Mouse (Mus musculus): ENCODE measurements around the gene Zmynd8.

Zmynd8 gene

DNA sequence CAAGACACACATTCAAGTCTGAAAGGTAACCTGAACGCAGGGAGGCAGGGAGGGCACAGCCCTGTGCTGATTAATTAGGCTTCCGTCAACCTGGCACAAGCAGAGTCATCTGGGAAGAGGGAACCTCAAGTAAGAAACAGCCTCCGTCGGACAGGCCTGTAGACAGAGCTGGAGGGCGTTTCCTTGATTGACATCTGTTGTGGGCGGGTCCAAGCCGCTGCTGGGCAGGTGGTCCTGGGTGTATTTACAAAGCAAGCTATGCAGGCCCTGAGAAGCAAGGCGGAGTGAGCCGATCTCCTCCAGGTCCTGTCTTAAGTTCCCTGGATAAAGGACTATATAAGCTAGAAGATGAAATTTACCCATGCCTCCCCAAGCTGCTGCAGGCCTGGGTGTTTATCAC lies 65.3 kb downstream of the Zmynd8 start:
- no peak for DNase-seq (ENCODE audit: low read depth, low spot score)

DNA sequence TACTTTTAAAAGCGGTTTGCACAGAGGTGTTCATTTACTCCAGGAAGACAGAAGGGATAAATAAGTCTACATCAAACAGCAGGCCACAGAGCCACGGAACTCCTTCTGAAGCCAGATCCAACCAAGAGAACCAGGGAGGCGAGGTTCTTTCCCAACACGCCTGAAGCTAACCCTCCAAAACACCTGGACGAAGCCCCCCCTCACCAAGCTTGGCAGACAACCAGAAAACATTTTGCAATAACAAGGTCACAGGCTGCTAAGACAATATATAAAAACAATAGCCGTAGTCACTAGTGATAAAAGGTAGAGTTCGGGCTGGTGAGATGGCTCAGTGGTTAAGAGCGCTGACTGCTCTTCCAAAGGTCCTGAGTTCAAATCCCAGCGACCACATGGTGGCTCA lies 66.1 kb downstream of the Zmynd8 start:
- DNase-seq (ENCODE audit: low read depth, low spot score), result no peak

GRCm38 (mm10) chr2:165832295-165832694 lies 66.5 kb downstream of the Zmynd8 start:
- DNase-seq (ENCODE audit: low read depth, low spot score), result no peak

GRCm38 (mm10) chr2:165831637-165832289 lies 67.1 kb downstream of the Zmynd8 start:
- DNase-seq (ENCODE audit: low read depth, low spot score), result no peak

- DNase-seq (ENCODE audit: low read depth, low spot score), result no peak
Observed at GRCm38 (mm10) chr2:165828770-165829169, 70.0 kb downstream of the Zmynd8 start.

GRCm38 (mm10) chr2:165825964-165826712 lies 72.7 kb downstream of the Zmynd8 start:
- peak; percentile 28 for DNase-seq (ENCODE audit: low read depth, low spot score)

DNA sequence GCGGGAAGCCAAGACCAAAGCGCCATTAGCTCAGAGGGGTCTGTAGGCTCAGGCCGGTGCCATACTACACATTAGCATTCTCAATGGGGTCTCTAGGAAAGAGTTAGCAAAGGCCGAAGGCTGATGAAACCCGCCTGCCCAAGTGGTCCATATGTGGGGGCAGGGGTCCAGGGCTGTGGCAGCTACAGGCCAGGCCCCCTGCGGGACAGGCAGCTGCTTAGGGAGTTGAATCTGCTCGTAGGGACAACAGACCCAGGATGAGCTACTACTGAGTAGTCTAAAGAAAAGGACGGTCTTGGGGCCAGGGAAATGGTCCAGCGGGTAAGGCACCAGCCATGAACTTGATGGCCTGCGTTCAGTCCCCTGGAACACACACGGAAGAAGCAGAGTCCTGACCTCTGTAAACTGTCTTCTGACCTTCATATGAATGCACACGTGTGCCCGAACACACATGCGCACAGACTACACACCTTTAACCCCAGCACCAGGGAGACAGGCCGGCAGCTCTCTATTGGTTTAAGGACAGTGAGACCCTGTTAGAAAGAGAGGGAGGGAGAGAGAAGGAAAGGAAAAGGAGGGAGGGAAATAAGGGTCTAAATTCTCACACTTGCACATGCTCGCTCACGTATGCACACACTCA lies 73.4 kb downstream of the Zmynd8 start:
- DNase-seq (ENCODE audit: low read depth, low spot score), result no peak

DNA sequence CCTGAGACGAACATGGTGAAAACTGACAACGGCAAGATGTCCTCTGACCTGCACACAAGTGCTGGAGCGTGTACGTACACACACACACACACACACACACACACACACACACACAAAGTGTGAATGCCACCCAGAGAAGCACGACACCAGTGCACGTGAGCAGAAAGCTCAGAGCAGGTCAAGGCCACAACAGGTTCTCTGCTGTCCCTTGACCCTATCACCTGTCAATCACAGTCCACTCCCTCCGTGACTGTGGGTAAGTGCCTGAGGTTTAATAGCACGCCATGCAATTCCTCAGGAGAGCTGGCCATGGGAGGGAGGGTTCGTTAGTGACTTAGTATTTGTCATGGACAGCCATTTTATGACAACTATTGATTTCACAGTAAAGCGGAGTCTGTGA lies 74.0 kb downstream of the Zmynd8 start:
- no peak for DNase-seq (ENCODE audit: low read depth, low spot score)

- no peak for DNase-seq (ENCODE audit: low read depth, low spot score)
Observed at GRCm38 (mm10) chr2:165822478-165822877, 76.3 kb downstream of the Zmynd8 start.

- no peak for DNase-seq (ENCODE audit: low read depth, low spot score)
Observed at GRCm38 (mm10) chr2:165821671-165822070, 77.1 kb downstream of the Zmynd8 start.

DNA sequence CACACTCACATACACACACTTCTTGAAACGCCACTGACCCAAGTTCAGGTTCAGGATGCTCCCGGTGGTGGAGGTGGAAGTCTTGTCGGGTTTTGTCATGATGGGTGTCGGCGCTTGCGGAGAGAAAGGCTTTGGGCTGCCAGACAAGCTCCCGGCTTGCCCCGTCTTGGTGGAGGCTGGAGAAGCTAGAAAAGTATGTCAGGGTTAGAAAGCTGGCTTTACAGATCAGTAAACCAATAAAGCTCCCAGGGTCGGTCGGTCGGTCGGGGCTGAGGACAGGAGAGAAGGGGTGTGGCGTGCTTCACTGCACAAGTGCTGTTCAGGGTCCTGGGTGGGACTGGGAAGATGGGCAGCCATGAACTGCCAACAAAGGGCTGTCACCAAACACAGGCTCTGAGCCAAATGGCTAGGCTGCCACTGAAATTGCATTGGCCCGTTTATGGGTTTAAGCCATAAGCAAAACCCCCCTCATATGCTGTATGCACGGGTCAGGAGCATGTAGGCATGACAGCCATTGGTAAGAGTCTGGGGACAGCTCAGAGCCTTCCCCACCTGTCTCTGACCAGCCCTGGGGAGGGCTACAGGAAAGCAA lies 78.2 kb downstream of the Zmynd8 start:
- DNase-seq (ENCODE audit: low read depth, low spot score), result no peak

DNA sequence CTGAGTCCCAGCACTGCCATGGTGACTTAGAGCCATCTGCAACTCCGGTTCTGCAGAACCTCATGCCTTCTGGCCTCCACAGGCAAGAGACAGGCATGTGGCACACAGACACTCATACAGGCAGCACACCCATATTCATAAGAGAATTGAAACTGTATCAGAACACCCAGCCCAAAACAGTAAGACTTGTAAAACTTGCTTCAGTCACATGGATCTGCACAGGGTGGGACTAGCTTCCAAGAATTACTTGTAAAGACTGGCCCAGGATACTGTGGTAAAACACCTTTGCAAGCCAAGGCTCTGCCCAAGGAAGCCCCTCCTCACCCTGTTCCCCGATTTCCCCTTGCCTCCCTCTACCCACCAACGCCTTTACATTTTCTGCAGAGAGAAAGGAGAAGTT lies 78.7 kb downstream of the Zmynd8 start:
- no peak for DNase-seq (ENCODE audit: low read depth, low spot score)

DNA sequence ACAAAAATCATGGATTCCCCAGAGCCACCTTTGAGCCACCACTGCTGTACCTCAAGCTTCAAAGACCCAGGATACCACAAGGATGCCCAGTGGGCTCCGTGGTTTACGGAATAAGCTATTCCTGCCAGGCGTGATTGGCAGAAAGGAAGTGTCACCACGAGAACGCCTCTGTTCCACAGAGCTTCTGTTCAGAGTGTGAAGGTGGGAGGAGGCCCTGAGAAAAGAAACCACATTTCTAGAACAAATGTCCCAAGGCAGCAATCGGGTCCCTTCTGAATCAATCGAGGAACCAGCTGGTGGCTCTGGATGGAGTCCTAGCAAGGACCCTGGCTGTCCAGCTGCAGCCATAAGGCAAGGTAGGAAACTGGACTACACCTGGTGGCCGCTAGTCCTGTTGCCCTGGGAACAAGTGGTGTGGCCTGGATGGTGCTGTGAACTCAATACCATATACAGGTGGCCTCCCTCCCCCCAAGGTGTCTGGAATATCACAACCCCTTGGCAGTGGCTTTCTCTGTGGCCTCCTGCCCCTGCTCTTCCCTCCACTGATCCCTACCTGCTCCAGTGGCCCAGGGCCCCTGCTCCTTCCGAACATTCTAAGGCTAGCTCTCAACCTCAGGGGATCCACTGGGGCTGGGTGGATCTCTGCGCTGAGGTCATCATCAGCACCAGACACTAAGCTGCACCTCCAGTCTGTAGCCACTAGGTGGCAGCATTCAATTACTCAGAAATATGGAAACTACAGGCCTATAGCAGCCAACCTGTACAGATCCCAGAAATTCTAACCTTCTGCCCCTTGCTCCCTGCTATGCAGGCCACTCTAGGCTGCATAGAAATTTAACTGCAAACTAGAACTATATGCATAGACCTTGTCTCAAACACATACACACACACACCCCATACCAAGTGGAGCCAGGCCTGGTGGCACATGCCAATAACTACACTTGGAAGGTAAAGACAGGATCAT lies 79.5 kb downstream of the Zmynd8 start:
- DNase-seq (ENCODE audit: low read depth, low spot score), result peak; percentile 63

GRCm38 (mm10) chr2:165818570-165818969 lies 80.2 kb downstream of the Zmynd8 start:
- no peak for DNase-seq (ENCODE audit: low read depth, low spot score)

GRCm38 (mm10) chr2:165817437-165817836 lies 81.4 kb downstream of the Zmynd8 start:
- DNase-seq (ENCODE audit: low read depth, low spot score), result no peak

DNA sequence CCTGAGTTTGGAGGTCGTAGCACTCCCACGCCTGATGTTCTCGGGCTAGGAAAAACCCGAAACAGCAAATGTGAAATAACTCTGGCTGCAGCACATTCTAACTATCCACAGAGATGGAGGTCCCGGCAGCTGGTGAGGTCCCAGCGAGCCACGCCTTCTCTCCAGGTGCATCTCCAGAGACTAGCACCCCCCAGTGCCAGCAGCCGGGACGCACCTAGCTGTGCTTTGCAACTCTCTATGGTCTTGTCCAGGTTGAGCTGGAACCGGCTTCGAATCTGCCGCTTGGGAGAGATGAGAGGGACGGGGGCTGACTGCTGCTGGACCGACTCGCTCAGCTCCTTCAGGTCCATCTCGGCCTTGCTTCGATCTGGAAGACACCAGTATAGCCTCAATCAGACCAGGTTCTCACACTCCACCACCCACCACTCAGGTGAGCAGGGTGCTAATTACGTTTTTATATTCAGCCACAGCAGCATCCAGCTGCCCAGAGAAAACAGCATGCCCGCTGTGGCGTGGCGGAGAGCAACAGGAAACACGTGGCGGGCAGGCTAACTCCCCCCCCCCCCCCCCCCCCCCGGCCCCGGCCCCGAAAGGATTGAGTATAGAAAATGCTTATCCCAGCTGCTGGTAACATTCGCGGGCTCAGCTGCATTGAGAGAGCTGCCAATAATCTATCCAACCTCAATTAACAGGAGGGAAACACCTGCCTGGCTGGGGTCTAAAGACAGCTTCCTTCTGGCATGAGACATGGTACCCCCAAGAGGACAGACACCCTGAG lies 83.5 kb downstream of the Zmynd8 start:
- no peak for DNase-seq (ENCODE audit: low read depth, low spot score)

GRCm38 (mm10) chr2:165812889-165813288 lies 85.9 kb downstream of the Zmynd8 start:
- DNase-seq (ENCODE audit: low read depth, low spot score), result no peak

DNA sequence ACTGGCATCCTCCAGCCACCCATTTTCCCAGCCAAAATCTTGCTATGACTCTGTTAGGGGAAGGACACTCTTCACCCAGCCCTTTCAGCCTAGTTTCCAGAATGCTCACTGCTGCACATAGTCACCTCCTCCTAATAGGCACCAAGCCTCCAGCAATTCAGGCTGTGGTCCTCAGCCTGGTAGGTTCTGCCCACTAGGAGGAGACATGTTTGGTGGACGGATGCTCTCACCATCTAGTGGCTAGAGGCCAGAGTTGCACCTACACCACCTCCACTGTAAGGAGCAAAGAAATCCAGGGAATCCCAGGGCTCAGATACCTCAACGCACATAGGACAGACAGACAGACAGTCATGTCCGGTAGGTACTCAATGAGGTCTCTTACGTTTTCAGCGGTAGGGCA lies 87.3 kb downstream of the Zmynd8 start:
- DNase-seq (ENCODE audit: low read depth, low spot score), result no peak

DNA sequence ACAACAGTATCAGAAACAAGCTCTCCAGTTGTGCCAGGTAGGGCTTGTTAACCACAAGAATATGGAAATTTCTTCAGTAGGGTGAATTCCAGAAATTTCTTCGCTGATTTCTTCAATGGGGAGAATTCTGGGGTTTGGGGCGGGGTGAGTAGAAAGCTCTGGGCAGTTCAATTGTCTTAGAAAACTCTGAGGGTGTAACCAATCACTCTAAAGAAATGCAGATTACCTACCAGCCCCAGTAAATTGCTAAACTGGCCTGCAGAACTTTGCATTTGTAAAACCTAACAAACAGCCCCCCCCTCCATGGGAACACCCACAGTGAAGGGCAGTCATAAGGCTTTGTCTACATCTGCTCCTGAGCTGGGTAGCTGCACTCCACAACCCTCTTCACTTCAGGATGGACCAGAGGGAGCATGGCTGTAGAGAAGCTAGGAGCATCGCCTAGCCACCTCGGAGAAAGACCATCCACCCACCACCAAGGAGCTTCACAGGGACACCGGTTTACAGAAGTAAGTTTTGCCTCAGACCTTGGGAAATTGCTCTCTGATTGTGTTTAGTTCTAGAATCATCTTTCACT lies 88.8 kb downstream of the Zmynd8 start:
- no peak for DNase-seq (ENCODE audit: low read depth, low spot score)

- DNase-seq (ENCODE audit: low read depth, low spot score), result no peak
Observed at GRCm38 (mm10) chr2:165809091-165809490, 89.7 kb downstream of the Zmynd8 start.
